In the genomic region with DNA sequence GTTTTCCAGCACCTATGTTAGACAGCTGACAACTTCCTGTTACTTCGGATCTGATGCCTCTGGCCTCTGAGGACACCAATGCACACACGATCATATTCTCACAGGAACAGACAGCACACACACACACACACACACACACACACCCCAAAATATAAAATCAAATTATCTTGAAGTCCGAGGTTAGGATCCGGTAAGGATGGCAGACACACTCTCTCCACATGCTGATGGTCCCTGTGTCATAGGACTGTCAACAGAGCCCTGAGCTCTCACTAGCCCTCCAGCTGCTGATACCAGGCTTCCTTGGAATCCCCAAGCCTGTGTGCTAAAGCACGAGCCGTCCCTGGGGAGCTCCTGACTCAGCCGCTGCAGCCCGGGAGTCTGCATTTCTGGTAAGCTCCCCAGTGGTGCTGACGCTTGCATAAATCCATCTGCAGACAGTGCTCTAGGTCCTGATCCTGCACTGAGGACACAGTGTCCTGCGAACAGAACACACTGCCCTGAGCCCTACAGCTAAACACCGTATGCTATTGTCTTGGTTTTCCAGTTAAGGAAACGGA, we compare ENCODE assay signal across 19 mouse cellular contexts.
DNase-seq lines count a peak whose midpoint lies in the region; ATAC-seq and TF ChIP-seq lines count a peak whose summit lies in the region.
"Had no signal": no experiment of that assay in that cellular context is flagged by ENCODE, and none has a peak within 500 bp of the region (broad histone marks: within the 10 kb centered on the region; RNA-seq: fewer than 3 reads in every experiment).

No protein-coding gene starts in this region.

- 70% methylated on average over 12 of the region's 12 CpGs for WGBS in lung, embryonic 15.5 days

- no peak overlapping the region for H3K27ac ChIP-seq in gastrocnemius, adult 2 months
- H3K27ac ChIP-seq in lung, embryonic 15.5 days, result no peak overlapping the region
- H3K27ac ChIP-seq: hindbrain, embryonic 13.5 days; layer of hippocampus, adult 2 months; midbrain, embryonic 13.5 days; neural tube, embryonic 15.5 days had no signal

- no peak for TF ChIP-seq CTCF in gastrocnemius, adult 2 months (IDR thresholded peaks at IDR 0.05)

- H3K9ac ChIP-seq in lung, embryonic 15.5 days, result no peak overlapping the region
- H3K9ac ChIP-seq: hindbrain, embryonic 13.5 days; lung, embryonic 14.5 days; midbrain, embryonic 13.5 days; neural tube, embryonic 15.5 days had no signal

- no peaks in the 10 kb centered on the region for H3K27me3 ChIP-seq in lung, embryonic 15.5 days
- H3K27me3 ChIP-seq: midbrain, embryonic 13.5 days; neural tube, embryonic 15.5 days had no signal

- no peaks in the 10 kb centered on the region for H3K4me1 ChIP-seq in lung, embryonic 15.5 days
- H3K4me1 ChIP-seq: midbrain, embryonic 13.5 days; neural tube, embryonic 15.5 days had no signal

- H3K36me3 ChIP-seq in lung, embryonic 15.5 days, result no peaks in the 10 kb centered on the region
- H3K36me3 ChIP-seq: hindbrain, embryonic 13.5 days; midbrain, embryonic 13.5 days; neural tube, embryonic 15.5 days had no signal

- ATAC-seq in lung, embryonic 15.5 days (ENCODE audit: borderline replicate concordance, extremely low read depth, low FRiP score, low TSS enrichment), result 0 out of 2 replicates have a peak, but pooled peaks have one; percentile 23
- ATAC-seq: forebrain, embryonic 14.5 days; midbrain, embryonic 13.5 days had no signal

- no peaks in the 10 kb centered on the region for H3K9me3 ChIP-seq in lung, embryonic 15.5 days
- H3K9me3 ChIP-seq: hindbrain, embryonic 13.5 days; midbrain, embryonic 13.5 days; neural tube, embryonic 15.5 days had no signal

- H3K4me2 ChIP-seq in lung, embryonic 15.5 days, result no peak overlapping the region
- H3K4me2 ChIP-seq: hindbrain, embryonic 13.5 days; lung, embryonic 14.5 days; midbrain, embryonic 13.5 days; neural tube, embryonic 15.5 days had no signal

- intact Hi-C loops in gastrocnemius, adult 2 months (cut with DNase I), result no loop called here
- intact Hi-C loops in left cerebral cortex, postnatal 25 days (cut with DNase I), result no loop called here

- no peak overlapping the region for H3K4me3 ChIP-seq in gastrocnemius, adult 2 months
- no peak overlapping the region for H3K4me3 ChIP-seq in lung, embryonic 15.5 days
- H3K4me3 ChIP-seq: erythroblast, embryonic 14.5 days; hindbrain, embryonic 13.5 days; layer of hippocampus, adult 2 months; midbrain, embryonic 13.5 days; myocyte; neural tube, embryonic 15.5 days had no signal

- DNase-seq in gastrocnemius, adult 2 months, result peak; percentile 55
- DNase-seq in gastrocnemius, adult 8-10 months (ENCODE audit: low spot score in 2 of 2), result no peak
- DNase-seq in lung, postnatal 4 days, result no peak
- DNase-seq in MN1 (ENCODE audit: low spot score), result peak; percentile 42
- DNase-seq in cerebellum, postnatal 25 days, result no peak
- DNase-seq in left cerebral cortex, postnatal 25 days (ENCODE audit: low spot score in 2 of 2), result no peak
- DNase-seq: cerebellum, adult 18-20 months; left cerebral cortex, postnatal 4 days; lung, embryonic 14.5 days; right cerebral cortex, postnatal 25 days; thymus, postnatal 36 days had no signal

Comparison
In these comparisons a context has a peak if more than half of its experiments do, and no peak if none do; other contexts are left out.
1. DNase-seq: peak in gastrocnemius, adult 2 months (single experiment) and MN1 (single experiment); none in gastrocnemius, adult 8-10 months (0 of 2), lung, postnatal 4 days (0 of 2), cerebellum, postnatal 25 days (0 of 2) and left cerebral cortex, postnatal 25 days (0 of 2).